Mouse (Mus musculus) midbrain, embryonic 10.5 days (tissue): ENCODE results near the gene Tmem51. TPM values are rescaled to one million over a fixed set of nuclear protein-coding genes. Genes with fewer than 3 reads are reported as not detected.
"Not testable (repeated sequence)": the region's sequence is repeated elsewhere in the genome, so short reads cannot be mapped to it uniquely, and the experiment has no call there.

ENCODE experiments used
- DNase-seq: peaks from one replicate; pipeline ENCODE4 v3.0.0-alpha.2; 2017; ENCODE audit warnings: low spot score
- H3K27ac ChIP-seq: fragments of 300-500 bp; sonication (generic); replicated peaks from 2 replicates; pipeline ENCODE4 v1.5.1; 2016; ENCODE audit warnings: mild to moderate bottlenecking
- H3K27me3 ChIP-seq: fragments of 300-500 bp; sonication (generic); 2 replicates; pipeline ENCODE4 v1.6.1; 2016; ENCODE audit warnings: low read depth, mild to moderate bottlenecking; ENCODE audit not compliant: poor library complexity, severe bottlenecking
- H3K36me3 ChIP-seq: fragments of 300-500 bp; sonication (generic); 2 replicates; pipeline ENCODE4 v1.6.1; 2016; ENCODE audit warnings: mild to moderate bottlenecking, moderate library complexity
- H3K4me1 ChIP-seq: fragments of 300-500 bp; sonication (generic); 2 replicates; pipeline ENCODE4 v1.6.1; 2016
- H3K4me3 ChIP-seq: fragments of 300-500 bp; sonication (generic); 2 replicates; pipeline ENCODE4 v1.5.1; 2016; ENCODE audit warnings: mild to moderate bottlenecking, moderate library complexity
- H3K9me3 ChIP-seq: fragments of 300-500 bp; sonication (generic); replicated peaks from 2 replicates; pipeline ENCODE4 v1.6.1; 2016; ENCODE audit warnings: mild to moderate bottlenecking
- WGBS: fragments of 180-500 bp; shearing (Covaris S2); methylation state at CpG from one replicate; pipeline ENCODE4 v1.1.7; 2016; 5-methylcytosine and 5-hydroxymethylcytosine counted together
- polyA plus RNA-seq: library from polyadenylated mRNA; unstranded; fragments of >200 nt; fragmentation: Nextera tagmentation; extraction: Ambion mirVana; gene quantifications from 2 replicates; pipeline ENCODE4 v1.2.1, GENCODE M21; 2016

Tmem51 gene
- polyA plus RNA-seq, 1 experiment from 2014 or later: 13.6 TPM

- WGBS: 78% methylated on average over 4 of the region's 4 CpGs
- 0 out of 2 replicates have a peak, but pooled peaks cover under 1% of the 10 kb centered on the region for H3K4me1 ChIP-seq
- no peaks in the 10 kb centered on the region for H3K36me3 ChIP-seq
- no peak for DNase-seq
- no peak overlapping the region for H3K4me3 ChIP-seq
- H3K9me3 ChIP-seq: no peaks in the 10 kb centered on the region
- peaks cover 10% of the 10 kb centered on the region for H3K27me3 ChIP-seq
- H3K27ac ChIP-seq: no peak overlapping the region
Observed at GRCm38 (mm10) chr4:142023166-142023565, 60.9 kb downstream of the Tmem51 start.

- no peaks in the 10 kb centered on the region for H3K9me3 ChIP-seq
- no peak overlapping the region; the same call in 1 of the 2 replicates for H3K27ac ChIP-seq
- no peaks in the 10 kb centered on the region for H3K36me3 ChIP-seq
- no peak for DNase-seq
- peaks cover 65% of the 10 kb centered on the region for H3K27me3 ChIP-seq
- WGBS: 73% methylated on average over 15 of the region's 15 CpGs
- H3K4me1 ChIP-seq: peaks cover 38% of the 10 kb centered on the region
- no peak overlapping the region for H3K4me3 ChIP-seq
Observed at GRCm38 (mm10) chr4:142017686-142018085, 66.4 kb downstream of the Tmem51 start.

GRCm38 (mm10) chr4:142014659-142015608 lies 69.2 kb downstream of the Tmem51 start, which contains the start of gene Fhad1:
Gene Fhad1 (minus strand): TSS chr4:142015082.
- H3K27me3 ChIP-seq: peaks cover 76% of the 10 kb centered on the region
- no peaks in the 10 kb centered on the region for H3K9me3 ChIP-seq
- no peaks in the 10 kb centered on the region for H3K36me3 ChIP-seq
- H3K27ac ChIP-seq: peak within 1 kb of the TSS; percentile 69
- DNase-seq: peak; percentile 85
- peaks cover 45% of the 10 kb centered on the region for H3K4me1 ChIP-seq
- H3K4me3 ChIP-seq: peak within 1 kb of the TSS; percentile 58
- WGBS: 1% methylated on average over 42 of the region's 46 CpGs

- H3K4me3 ChIP-seq: no peak overlapping the region
- H3K27me3 ChIP-seq: peaks cover 46% of the 10 kb centered on the region
- peaks cover 31% of the 10 kb centered on the region for H3K4me1 ChIP-seq
- 89% methylated on average over 13 of the region's 13 CpGs for WGBS
- no peak for DNase-seq
- H3K9me3 ChIP-seq: no peaks in the 10 kb centered on the region
- 0 out of 2 replicates have a peak overlapping the region, but pooled peaks have one; percentile 9 for H3K27ac ChIP-seq
- H3K36me3 ChIP-seq: no peaks in the 10 kb centered on the region
Observed at GRCm38 (mm10) chr4:142011236-142011635, 72.9 kb downstream of the Tmem51 start.

- Histone ChIP-seq H3K36me3 (no peaks in the 10 kb centered on the region), H3K4me1 (peaks cover 25% of the 10 kb centered on the region), H3K27me3 (peaks cover 38% of the 10 kb centered on the region), H3K4me3 (no peak overlapping the region), H3K9me3 (no peaks in the 10 kb centered on the region), H3K27ac (no peak overlapping the region)
- DNase-seq: no peak
- WGBS: 90% methylated on average over 7 of the region's 7 CpGs
Observed at GRCm38 (mm10) chr4:142010441-142010840, 73.7 kb downstream of the Tmem51 start.

GRCm38 (mm10) chr4:142008206-142008605 lies 75.9 kb downstream of the Tmem51 start:
- H3K4me3 ChIP-seq: no peak overlapping the region
- H3K27me3 ChIP-seq: peaks cover 16% of the 10 kb centered on the region
- 88% methylated on average over 11 of the region's 11 CpGs for WGBS
- H3K36me3 ChIP-seq: no peaks in the 10 kb centered on the region
- H3K4me1 ChIP-seq: peaks cover 12% of the 10 kb centered on the region
- H3K27ac ChIP-seq: no peak overlapping the region
- H3K9me3 ChIP-seq: no peaks in the 10 kb centered on the region
- DNase-seq: no peak

GRCm38 (mm10) chr4:142000581-142000980 lies 83.5 kb downstream of the Tmem51 start:
- Histone ChIP-seq H3K36me3 (no peaks in the 10 kb centered on the region), H3K27me3 (no peaks in the 10 kb centered on the region), H3K4me1 (peaks cover 8% of the 10 kb centered on the region), H3K27ac (no peak overlapping the region), H3K4me3 (no peak overlapping the region), H3K9me3 (no peaks in the 10 kb centered on the region)
- WGBS: 68% methylated on average over 9 of the region's 9 CpGs
- no peak for DNase-seq

GRCm38 (mm10) chr4:141999494-142000074 lies 84.5 kb downstream of the Tmem51 start:
- H3K27me3 ChIP-seq: no peaks in the 10 kb centered on the region
- no peaks in the 10 kb centered on the region for H3K36me3 ChIP-seq
- H3K9me3 ChIP-seq: no peaks in the 10 kb centered on the region
- peaks cover 8% of the 10 kb centered on the region for H3K4me1 ChIP-seq
- no peak for DNase-seq
- no peak overlapping the region for H3K4me3 ChIP-seq
- WGBS: 66% methylated on average over 7 of the region's 7 CpGs
- no peak overlapping the region for H3K27ac ChIP-seq

GRCm38 (mm10) chr4:141998282-141998821 lies 85.8 kb downstream of the Tmem51 start:
- DNase-seq: peak; percentile 55
- H3K4me3 ChIP-seq: peak overlapping the region; percentile 54
- no peaks in the 10 kb centered on the region for H3K27me3 ChIP-seq
- H3K4me1 ChIP-seq: peaks cover 8% of the 10 kb centered on the region
- H3K9me3 ChIP-seq: no peaks in the 10 kb centered on the region
- peak overlapping the region; percentile 77 for H3K27ac ChIP-seq
- WGBS: 33% methylated on average over 11 of the region's 11 CpGs
- no peaks in the 10 kb centered on the region for H3K36me3 ChIP-seq

- 86% methylated on average over 3 of the region's 3 CpGs for WGBS
Observed at GRCm38 (mm10) chr4:141996880-141997279, 87.2 kb downstream of the Tmem51 start.

GRCm38 (mm10) chr4:141996086-141996485 lies 88.0 kb downstream of the Tmem51 start:
- Histone ChIP-seq H3K4me1 (peaks cover 8% of the 10 kb centered on the region), H3K9me3 (no peaks in the 10 kb centered on the region), H3K27me3 (no peaks in the 10 kb centered on the region), H3K4me3 (no peak overlapping the region), H3K27ac (no peak overlapping the region), H3K36me3 (no peaks in the 10 kb centered on the region)
- no peak for DNase-seq
- 88% methylated on average over 7 of the region's 7 CpGs for WGBS

More at GRCm38 (mm10) chr4:141996880-141997279, 87.2 kb downstream of the Tmem51 start:
- no peaks in the 10 kb centered on the region for H3K9me3 ChIP-seq
- no peaks in the 10 kb centered on the region for H3K36me3 ChIP-seq
- no peak overlapping the region for H3K4me3 ChIP-seq
- H3K27ac ChIP-seq: no peak overlapping the region
- H3K4me1 ChIP-seq: peaks cover 8% of the 10 kb centered on the region
- no peak for DNase-seq
- no peaks in the 10 kb centered on the region for H3K27me3 ChIP-seq

- H3K36me3 ChIP-seq, DNase-seq, H3K27me3 ChIP-seq, H3K9me3 ChIP-seq, H3K4me3 ChIP-seq, H3K27ac ChIP-seq, H3K4me1 ChIP-seq: not testable (repeated sequence)
- 46% methylated on average over 2 of the region's 2 CpGs for whole genome bisulfite sequencing
Observed at GRCm38 (mm10) chr4:141994062-141994471, 90.0 kb downstream of the Tmem51 start.
